Mouse (Mus musculus): ENCODE measurements at regions not wholly inside any gene's neighbourhood (a gene's known extent, or its start where the extent isn't known, plus 50 kb on each side); places are given as distances from the start of the nearest gene placed in this dataset.

- Histone ChIP-seq H3K36me3 (ENCODE audit: control insufficient read depth, insufficient read depth, low read length) (no peaks in the 10 kb centered on the region), H3K9ac (ENCODE audit: low read length) (no peak overlapping the region), H3K4me1 (ENCODE audit: control insufficient read depth in 2 of 2, insufficient read depth in 2 of 2, low read length in 2 of 2) (no peaks in the 10 kb centered on the region), H3K9me3 (ENCODE audit: control insufficient read depth, low read length) (no peaks in the 10 kb centered on the region), H3K27ac (replicated peaks in 1 of 2; ENCODE audit: control insufficient read depth in 1 of 2, insufficient read depth in 1 of 2, low read depth in 2 of 2, low read length in 2 of 2) (no peak overlapping the region), H3K27me3 (ENCODE audit: control insufficient read depth, insufficient read depth, low read length) (no peaks in the 10 kb centered on the region), H3K4me2 (ENCODE audit: low read length) (no peak overlapping the region), H3K4me3 (ENCODE audit: control insufficient read depth in 1 of 2, insufficient read depth in 1 of 2, low read depth in 1 of 2, low read length in 2 of 2) (no peak overlapping the region)
- 82% methylated on average over 6 of the region's 6 CpGs for WGBS
- no peak for ATAC-seq (ENCODE audit: insufficient number of reproducible peaks, insufficient read depth, low FRiP score, low read depth)
Observed at GRCm38 (mm10) chr14:98805066-98805465, 189.1 kb downstream of the Rpl36a-ps1 start.

GRCm38 (mm10) chr14:98801293-98801692 is 192.8 kb downstream of the Rpl36a-ps1 start:
- Histone ChIP-seq H3K4me1 (ENCODE audit: control insufficient read depth in 2 of 2, insufficient read depth in 2 of 2, low read length in 2 of 2) (no peaks in the 10 kb centered on the region), H3K27ac (replicated peaks in 1 of 2; ENCODE audit: control insufficient read depth in 1 of 2, insufficient read depth in 1 of 2, low read depth in 2 of 2, low read length in 2 of 2) (peak overlapping the region in 1 of 2 experiments; percentile 27; a peak in 1 of 4 replicates), H3K4me2 (ENCODE audit: low read length) (no peak overlapping the region), H3K4me3 (ENCODE audit: control insufficient read depth in 1 of 2, insufficient read depth in 1 of 2, low read depth in 1 of 2, low read length in 2 of 2) (no peak overlapping the region), H3K9me3 (ENCODE audit: control insufficient read depth, low read length) (no peaks in the 10 kb centered on the region), H3K27me3 (ENCODE audit: control insufficient read depth, insufficient read depth, low read length) (no peaks in the 10 kb centered on the region), H3K36me3 (ENCODE audit: control insufficient read depth, insufficient read depth, low read length) (no peaks in the 10 kb centered on the region), H3K9ac (ENCODE audit: low read length) (no peak overlapping the region)
- 33% methylated on average over 2 of the region's 2 CpGs for WGBS
- ATAC-seq (ENCODE audit: insufficient number of reproducible peaks, insufficient read depth, low FRiP score, low read depth) = no peak

- Histone ChIP-seq H3K27me3 (ENCODE audit: control insufficient read depth, insufficient read depth, low read length) (no peaks in the 10 kb centered on the region), H3K9ac (ENCODE audit: low read length) (no peak overlapping the region), H3K4me3 (ENCODE audit: control insufficient read depth in 1 of 2, insufficient read depth in 1 of 2, low read depth in 1 of 2, low read length in 2 of 2) (no peak overlapping the region), H3K9me3 (ENCODE audit: control insufficient read depth, low read length) (no peaks in the 10 kb centered on the region), H3K27ac (replicated peaks in 1 of 2; ENCODE audit: control insufficient read depth in 1 of 2, insufficient read depth in 1 of 2, low read depth in 2 of 2, low read length in 2 of 2) (no peak overlapping the region), H3K36me3 (ENCODE audit: control insufficient read depth, insufficient read depth, low read length) (no peaks in the 10 kb centered on the region), H3K4me2 (ENCODE audit: low read length) (no peak overlapping the region), H3K4me1 (ENCODE audit: control insufficient read depth in 2 of 2, insufficient read depth in 2 of 2, low read length in 2 of 2) (no peaks in the 10 kb centered on the region)
- 75% methylated on average over 4 of the region's 4 CpGs for WGBS
- no peak for ATAC-seq (ENCODE audit: insufficient number of reproducible peaks, insufficient read depth, low FRiP score, low read depth)
Observed at GRCm38 (mm10) chr14:98791970-98792369, 202.1 kb downstream of the Rpl36a-ps1 start.

GRCm38 (mm10) chr14:98791232-98791906 is 202.7 kb downstream of the Rpl36a-ps1 start:
- no peak overlapping the region for H3K9ac ChIP-seq (ENCODE audit: low read length)
- H3K36me3 ChIP-seq (ENCODE audit: control insufficient read depth, insufficient read depth, low read length) = no peaks in the 10 kb centered on the region
- no peak overlapping the region for H3K27ac ChIP-seq (replicated peaks in 1 of 2; ENCODE audit: control insufficient read depth in 1 of 2, insufficient read depth in 1 of 2, low read depth in 2 of 2, low read length in 2 of 2)
- H3K27me3 ChIP-seq (ENCODE audit: control insufficient read depth, insufficient read depth, low read length) = no peaks in the 10 kb centered on the region
- no peaks in the 10 kb centered on the region for H3K9me3 ChIP-seq (ENCODE audit: control insufficient read depth, low read length)
- 82% methylated on average over 6 of the region's 6 CpGs for WGBS
- H3K4me2 ChIP-seq (ENCODE audit: low read length) = no peak overlapping the region
- H3K4me1 ChIP-seq (ENCODE audit: control insufficient read depth in 2 of 2, insufficient read depth in 2 of 2, low read length in 2 of 2) = no peaks in the 10 kb centered on the region
- H3K4me3 ChIP-seq (ENCODE audit: control insufficient read depth in 1 of 2, insufficient read depth in 1 of 2, low read depth in 1 of 2, low read length in 2 of 2) = no peak overlapping the region
- no peak for ATAC-seq (ENCODE audit: insufficient number of reproducible peaks, insufficient read depth, low FRiP score, low read depth)

GRCm38 (mm10) chr14:98789794-98790193 is 204.3 kb downstream of the Rpl36a-ps1 start:
- H3K9me3 ChIP-seq (ENCODE audit: control insufficient read depth, low read length) = no peaks in the 10 kb centered on the region
- no peaks in the 10 kb centered on the region for H3K27me3 ChIP-seq (ENCODE audit: control insufficient read depth, insufficient read depth, low read length)
- H3K27ac ChIP-seq (replicated peaks in 1 of 2; ENCODE audit: control insufficient read depth in 1 of 2, insufficient read depth in 1 of 2, low read depth in 2 of 2, low read length in 2 of 2) = no peak overlapping the region
- H3K36me3 ChIP-seq (ENCODE audit: control insufficient read depth, insufficient read depth, low read length) = no peaks in the 10 kb centered on the region
- no peak overlapping the region for H3K9ac ChIP-seq (ENCODE audit: low read length)
- no peak for ATAC-seq (ENCODE audit: insufficient number of reproducible peaks, insufficient read depth, low FRiP score, low read depth)
- H3K4me1 ChIP-seq (ENCODE audit: control insufficient read depth in 2 of 2, insufficient read depth in 2 of 2, low read length in 2 of 2) = no peaks in the 10 kb centered on the region
- H3K4me3 ChIP-seq (ENCODE audit: control insufficient read depth in 1 of 2, insufficient read depth in 1 of 2, low read depth in 1 of 2, low read length in 2 of 2) = no peak overlapping the region
- H3K4me2 ChIP-seq (ENCODE audit: low read length) = no peak overlapping the region
- 79% methylated on average over 6 of the region's 6 CpGs for WGBS

- no peak for ATAC-seq (ENCODE audit: insufficient number of reproducible peaks, insufficient read depth, low FRiP score, low read depth)
- no peaks in the 10 kb centered on the region for H3K4me1 ChIP-seq (ENCODE audit: control insufficient read depth in 2 of 2, insufficient read depth in 2 of 2, low read length in 2 of 2)
- H3K9me3 ChIP-seq (ENCODE audit: control insufficient read depth, low read length) = no peaks in the 10 kb centered on the region
- H3K27ac ChIP-seq (replicated peaks in 1 of 2; ENCODE audit: control insufficient read depth in 1 of 2, insufficient read depth in 1 of 2, low read depth in 2 of 2, low read length in 2 of 2) = no peak overlapping the region
- no peak overlapping the region for H3K9ac ChIP-seq (ENCODE audit: low read length)
- WGBS = 90% methylated on average over 12 of the region's 12 CpGs
- no peaks in the 10 kb centered on the region for H3K36me3 ChIP-seq (ENCODE audit: control insufficient read depth, insufficient read depth, low read length)
- no peaks in the 10 kb centered on the region for H3K27me3 ChIP-seq (ENCODE audit: control insufficient read depth, insufficient read depth, low read length)
- no peak overlapping the region for H3K4me2 ChIP-seq (ENCODE audit: low read length)
- H3K4me3 ChIP-seq (ENCODE audit: control insufficient read depth in 1 of 2, insufficient read depth in 1 of 2, low read depth in 1 of 2, low read length in 2 of 2) = no peak overlapping the region
Observed at GRCm38 (mm10) chr14:98781711-98782110, 212.4 kb downstream of the Rpl36a-ps1 start.

GRCm38 (mm10) chr14:98772080-98772479 is 222.0 kb downstream of the Rpl36a-ps1 start:
- no peak overlapping the region for H3K4me3 ChIP-seq (ENCODE audit: control insufficient read depth in 1 of 2, insufficient read depth in 1 of 2, low read depth in 1 of 2, low read length in 2 of 2)
- no peaks in the 10 kb centered on the region for H3K9me3 ChIP-seq (ENCODE audit: control insufficient read depth, low read length)
- H3K4me1 ChIP-seq (ENCODE audit: control insufficient read depth in 2 of 2, insufficient read depth in 2 of 2, low read length in 2 of 2) = no peaks in the 10 kb centered on the region
- no peak for ATAC-seq (ENCODE audit: insufficient number of reproducible peaks, insufficient read depth, low FRiP score, low read depth)
- no peak overlapping the region for H3K27ac ChIP-seq (replicated peaks in 1 of 2; ENCODE audit: control insufficient read depth in 1 of 2, insufficient read depth in 1 of 2, low read depth in 2 of 2, low read length in 2 of 2)
- no peaks in the 10 kb centered on the region for H3K27me3 ChIP-seq (ENCODE audit: control insufficient read depth, insufficient read depth, low read length)
- WGBS = 78% methylated on average over 4 of the region's 4 CpGs
- no peak overlapping the region for H3K4me2 ChIP-seq (ENCODE audit: low read length)
- H3K36me3 ChIP-seq (ENCODE audit: control insufficient read depth, insufficient read depth, low read length) = no peaks in the 10 kb centered on the region
- H3K9ac ChIP-seq (ENCODE audit: low read length) = no peak overlapping the region

- Histone ChIP-seq H3K36me3 (ENCODE audit: control insufficient read depth, insufficient read depth, low read length) (no peaks in the 10 kb centered on the region), H3K4me1 (ENCODE audit: control insufficient read depth in 2 of 2, insufficient read depth in 2 of 2, low read length in 2 of 2) (no peaks in the 10 kb centered on the region), H3K4me2 (ENCODE audit: low read length) (no peak overlapping the region), H3K4me3 (ENCODE audit: control insufficient read depth in 1 of 2, insufficient read depth in 1 of 2, low read depth in 1 of 2, low read length in 2 of 2) (no peak overlapping the region), H3K27me3 (ENCODE audit: control insufficient read depth, insufficient read depth, low read length) (no peaks in the 10 kb centered on the region), H3K27ac (replicated peaks in 1 of 2; ENCODE audit: control insufficient read depth in 1 of 2, insufficient read depth in 1 of 2, low read depth in 2 of 2, low read length in 2 of 2) (no peak overlapping the region), H3K9me3 (ENCODE audit: control insufficient read depth, low read length) (no peaks in the 10 kb centered on the region), H3K9ac (ENCODE audit: low read length) (no peak overlapping the region)
- ATAC-seq (ENCODE audit: insufficient number of reproducible peaks, insufficient read depth, low FRiP score, low read depth) = no peak
- 82% methylated on average over 2 of the region's 2 CpGs for WGBS
Observed at GRCm38 (mm10) chr14:98768845-98769244, 225.3 kb downstream of the Rpl36a-ps1 start.
